Mouse (Mus musculus) layer of hippocampus, postnatal 14 days (tissue): Measurements from ENCODE around the gene Vwc2l. TPM values are rescaled to one million over a fixed set of nuclear protein-coding genes. Genes with fewer than 3 reads are reported as not detected.
A peak's percentile ranks its signal among the peaks of the same experiment; 100 is the strongest.

Source experiments
- DNase-seq, 2 experiments: peaks; one replicate each; pipeline ENCODE4 v3.0.0; 2021 to 2022; ENCODE audit warnings: low spot score in 2 of 2, mixed read lengths in 1 of 2
- total RNA-seq, 2 experiments: library from RNA; stranded (reverse); gene quantifications; 2 replicates each; pipeline ENCODE4 v1.2.3; 2021

Vwc2l gene
- total RNA-seq, 2 experiments from 2014 or later, result 2.6 to 5.3 TPM

GRCm38 (mm10) chr1:70902311-70902710, 176.8 kb downstream of the Vwc2l start:
- DNase-seq, result no peak

GRCm38 (mm10) chr1:70907366-70907765, 181.9 kb downstream of the Vwc2l start:
- peak; percentile 14 to 83 for DNase-seq

GRCm38 (mm10) chr1:70911235-70911634, 185.7 kb downstream of the Vwc2l start:
- no peak for DNase-seq

GRCm38 (mm10) chr1:70913071-70913470, 187.6 kb downstream of the Vwc2l start:
- DNase-seq, result no peak

GRCm38 (mm10) chr1:70918173-70919036, 192.9 kb downstream of the Vwc2l start:
- no peak for DNase-seq

GRCm38 (mm10) chr1:70933016-70933415, 207.5 kb downstream of the Vwc2l start:
- no peak for DNase-seq
